15 mouse cellular contexts compared by ENCODE assay signal in the genomic region with DNA sequence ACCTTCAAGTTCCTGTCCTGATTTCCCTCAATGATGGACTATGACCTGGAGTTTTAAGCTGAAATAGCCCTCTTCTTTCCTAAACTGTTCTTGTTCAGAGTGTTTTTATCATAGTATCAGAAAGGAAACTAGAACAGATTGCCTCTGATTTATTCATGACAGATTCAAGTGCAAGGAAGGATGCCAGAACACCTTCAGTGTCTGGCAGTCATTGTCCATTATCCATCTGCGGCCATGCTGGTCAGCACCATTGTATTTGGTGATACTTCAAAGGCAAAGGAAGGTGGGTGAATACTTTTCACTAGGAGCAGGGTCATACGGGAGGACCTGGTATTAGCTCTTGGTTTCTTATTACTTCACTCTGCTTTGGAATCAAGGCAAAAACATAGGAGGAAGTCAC.
DNase-seq lines count a peak whose midpoint lies in the region; ATAC-seq lines count a peak whose summit lies in the region.
"Had no signal": no experiment of that assay in that cellular context is flagged by ENCODE, and none has a peak within 500 bp of the region (broad histone marks: within the 10 kb centered on the region; RNA-seq: fewer than 3 reads in every experiment).

No protein-coding gene starts in this region.

- 0 out of 2 replicates have a peak overlapping the region, but pooled peaks have one; percentile 2 for H3K27ac ChIP-seq in midbrain, embryonic 10.5 days (replicated peaks)
- H3K27ac ChIP-seq in midbrain, embryonic 13.5 days, result no peak overlapping the region
- H3K27ac ChIP-seq: embryonic facial prominence, embryonic 10.5 days; embryonic facial prominence, embryonic 12.5 days; forebrain, embryonic 13.5 days; forebrain, embryonic 15.5 days had no signal

- H3K9me3 ChIP-seq in midbrain, embryonic 10.5 days (replicated peaks), result no peaks in the 10 kb centered on the region
- no peaks in the 10 kb centered on the region for H3K9me3 ChIP-seq in midbrain, embryonic 13.5 days
- H3K9me3 ChIP-seq: embryonic facial prominence, embryonic 10.5 days; embryonic facial prominence, embryonic 12.5 days; forebrain, embryonic 13.5 days; forebrain, embryonic 15.5 days had no signal

- no peak overlapping the region for H3K4me2 ChIP-seq in midbrain, embryonic 13.5 days (replicated peaks)
- H3K4me2 ChIP-seq: embryonic facial prominence, embryonic 12.5 days; forebrain, embryonic 13.5 days; forebrain, embryonic 15.5 days had no signal

- no peak overlapping the region for H3K4me3 ChIP-seq in midbrain, embryonic 10.5 days
- no peak overlapping the region for H3K4me3 ChIP-seq in midbrain, embryonic 13.5 days (replicated peaks)
- H3K4me3 ChIP-seq: embryonic facial prominence, embryonic 10.5 days; embryonic facial prominence, embryonic 12.5 days; forebrain, embryonic 13.5 days; forebrain, embryonic 15.5 days had no signal

- no peaks in the 10 kb centered on the region for H3K36me3 ChIP-seq in midbrain, embryonic 10.5 days
- H3K36me3 ChIP-seq in midbrain, embryonic 13.5 days, result no peaks in the 10 kb centered on the region
- H3K36me3 ChIP-seq: embryonic facial prominence, embryonic 10.5 days; embryonic facial prominence, embryonic 12.5 days; forebrain, embryonic 15.5 days had no signal

- 83% methylated on average over 2 of the region's 2 CpGs for WGBS in midbrain, embryonic 10.5 days
- WGBS in midbrain, embryonic 13.5 days, result 81% methylated on average over 2 of the region's 2 CpGs

- DNase-seq in cerebellum, postnatal 10 days, result peak; percentile 78 to 79
- no peak for DNase-seq in cerebellum, adult 11 months
- peak; percentile 22 to 47 for DNase-seq in cerebellum, postnatal 25 days
- DNase-seq in cerebellum, adult 9-11 months, result no peak
- no peak for DNase-seq in midbrain, embryonic 10.5 days (ENCODE audit: low spot score)
- DNase-seq in ovary, postnatal 36 days (ENCODE audit: low spot score), result no peak
- DNase-seq: adrenal gland, adult 2 months; adrenal gland, postnatal 10 days; adrenal gland, postnatal 25 days; forebrain, postnatal 0 days had no signal

- H3K4me1 ChIP-seq in midbrain, embryonic 10.5 days, result no peaks in the 10 kb centered on the region
- H3K4me1 ChIP-seq in midbrain, embryonic 13.5 days (replicated peaks), result no peaks in the 10 kb centered on the region
- H3K4me1 ChIP-seq: embryonic facial prominence, embryonic 10.5 days; forebrain, embryonic 13.5 days; forebrain, embryonic 15.5 days had no signal

- H3K9ac ChIP-seq in midbrain, embryonic 13.5 days (replicated peaks), result no peak overlapping the region
- H3K9ac ChIP-seq: embryonic facial prominence, embryonic 12.5 days; forebrain, embryonic 13.5 days; forebrain, embryonic 15.5 days; forebrain, postnatal 0 days had no signal

- no peak for ATAC-seq in midbrain, embryonic 13.5 days
- ATAC-seq: forebrain, embryonic 13.5 days; forebrain, embryonic 15.5 days; forebrain, postnatal 0 days had no signal

- H3K27me3 ChIP-seq in midbrain, embryonic 10.5 days (ENCODE audit: low read depth, poor library complexity, severe bottlenecking), result no peaks in the 10 kb centered on the region
- H3K27me3 ChIP-seq in midbrain, embryonic 13.5 days, result no peaks in the 10 kb centered on the region
- H3K27me3 ChIP-seq: embryonic facial prominence, embryonic 12.5 days; forebrain, embryonic 13.5 days; forebrain, embryonic 15.5 days had no signal

Comparison
In these comparisons a context has a peak if more than half of its experiments do, and no peak if none do; other contexts are left out.
1. DNase-seq: peak in cerebellum, postnatal 10 days (2 of 2) and cerebellum, postnatal 25 days (2 of 2); none in cerebellum, adult 11 months (single experiment), cerebellum, adult 9-11 months (single experiment), midbrain, embryonic 10.5 days (single experiment) and ovary, postnatal 36 days (single experiment).